8 mouse cellular contexts compared by ENCODE assay signal in genomic region chr13:72629806-72630205, GRCm38 (mm10). TPM values are rescaled to one million over a fixed set of nuclear protein-coding genes. Genes with fewer than 3 reads are reported as not detected.
DNase-seq lines count a peak whose midpoint lies in the region; ATAC-seq and TF ChIP-seq lines count a peak whose summit lies in the region.
"Had no signal": no experiment of that assay in that cellular context is flagged by ENCODE, and none has a peak within 500 bp of the region (broad histone marks: within the 10 kb centered on the region; RNA-seq: fewer than 3 reads in every experiment).

No protein-coding gene starts in this region.

- no peaks in the 10 kb centered on the region for H3K27me3 ChIP-seq in C2C12 (ENCODE audit: control insufficient read depth, insufficient read depth, insufficient read length)
- H3K27me3 ChIP-seq in forebrain, embryonic 14.5 days (replicated peaks; ENCODE audit: control insufficient read depth, insufficient read depth, low read length) = peaks cover 95% of the 10 kb centered on the region
- H3K27me3 ChIP-seq in midbrain, embryonic 10.5 days (ENCODE audit: low read depth, poor library complexity, severe bottlenecking) = peaks cover 99% of the 10 kb centered on the region

- no peaks in the 10 kb centered on the region; the same call in 1 of the 2 replicates for H3K9me3 ChIP-seq in forebrain, embryonic 14.5 days (replicated peaks; ENCODE audit: control insufficient read depth, low read length)
- H3K9me3 ChIP-seq in midbrain, embryonic 10.5 days (replicated peaks) = no peaks in the 10 kb centered on the region

- peak overlapping the region; percentile 28 for H3K4me3 ChIP-seq in C2C12 (ENCODE audit: insufficient read depth, poor library complexity, severe bottlenecking)
- peak overlapping the region; percentile 16; the same call in 1 of the 2 replicates for H3K4me3 ChIP-seq in forebrain, embryonic 14.5 days (ENCODE audit: low read depth, low read length)
- peak overlapping the region; percentile 91 for H3K4me3 ChIP-seq in midbrain, embryonic 10.5 days

- intact Hi-C loops in left cerebral cortex, postnatal 10 days (cut with DNase I) = loop anchor here (5.0 to 10.0 kb wide), 6 partner anchors 275 to 1525 kb away; partner anchors contain the start of gene Irx1

- H3K27ac ChIP-seq in forebrain, embryonic 14.5 days (ENCODE audit: low read depth, low read length) = no peak overlapping the region
- peak overlapping the region; percentile 98 for H3K27ac ChIP-seq in midbrain, embryonic 10.5 days (replicated peaks)

- peaks cover 17% of the 10 kb centered on the region for H3K79me2 ChIP-seq in C2C12 (ENCODE audit: control insufficient read depth, insufficient read depth)

- ATAC-seq in forebrain, embryonic 14.5 days = no peak

- H3K4me2 ChIP-seq in forebrain, embryonic 14.5 days (ENCODE audit: low read length) = no peak overlapping the region

- WGBS in forebrain, embryonic 14.5 days = under 1% methylated on average over 13 of the region's 13 CpGs
- 1% methylated on average over 13 of the region's 13 CpGs for WGBS in midbrain, embryonic 10.5 days

- no peaks in the 10 kb centered on the region for H3K36me3 ChIP-seq in C2C12 (ENCODE audit: control insufficient read depth, insufficient read depth)
- H3K36me3 ChIP-seq in forebrain, embryonic 14.5 days (ENCODE audit: control insufficient read depth, insufficient read depth, low read length) = no peaks in the 10 kb centered on the region
- peaks cover 31% of the 10 kb centered on the region for H3K36me3 ChIP-seq in midbrain, embryonic 10.5 days

- no peak for TF ChIP-seq CTCF in C2C12 (IDR thresholded peaks at IDR 0.05; ENCODE audit: control insufficient read depth, insufficient read depth, insufficient read length)

- H3K79me3 ChIP-seq in C2C12 (ENCODE audit: low read depth) = peaks cover 2% of the 10 kb centered on the region

- peak overlapping the region; percentile 36 for H3ac ChIP-seq in C2C12 (ENCODE audit: control insufficient read depth, insufficient read length, low read depth)

- no peak overlapping the region for H3K9ac ChIP-seq in forebrain, embryonic 14.5 days (ENCODE audit: low read length)

- H3K4me1 ChIP-seq in forebrain, embryonic 14.5 days (ENCODE audit: control insufficient read depth, insufficient read depth, low read length) = peaks cover 10% of the 10 kb centered on the region
- H3K4me1 ChIP-seq in midbrain, embryonic 10.5 days = peaks cover 90% of the 10 kb centered on the region

- DNase-seq in 3134 (ENCODE audit: extremely low read depth, insufficient read length, low spot score) = peak; percentile 48
- DNase-seq in forebrain, embryonic 14.5 days (ENCODE audit: low spot score) = peak; percentile 21
- DNase-seq in midbrain, embryonic 10.5 days (ENCODE audit: low spot score) = no peak
- DNase-seq in left cerebral cortex, postnatal 10 days (ENCODE audit: extremely low spot score in 1 of 2, low spot score in 2 of 2) = no peak
- DNase-seq in yolk sac, embryonic 10.5 days (ENCODE audit: low spot score) = no peak
- no peak for DNase-seq in left cerebral cortex, adult 9 months (ENCODE audit: low spot score in 2 of 2)
- DNase-seq: adrenal gland, adult 8-10 months had no signal

TF ChIP-seq in C2C12, 6 proteins besides CTCF, POLR2A, EP300 and RAD21:
- TF ChIP-seq MYOG (IDR thresholded peaks at IDR 0.05; ENCODE audit: control insufficient read depth, extremely low read depth, insufficient read length) = no peak
- TF ChIP-seq MYOD1 (IDR thresholded peaks at IDR 0.05; ENCODE audit: control insufficient read depth, insufficient read length, low read depth) = no peak
- no peak for TF ChIP-seq USF1 (IDR thresholded peaks at IDR 0.05; ENCODE audit: low read depth)
- no peak for TF ChIP-seq CEBPB (IDR thresholded peaks at IDR 0.05; ENCODE audit: low read depth)
- TF ChIP-seq MAX (IDR thresholded peaks at IDR 0.05) = no peak
- TF ChIP-seq FOSL1 (IDR thresholded peaks at IDR 0.05; ENCODE audit: insufficient read depth, low read length, poor library complexity, severe bottlenecking) = no peak

RNA-seq across cellular contexts. Expression of gene Irx2, which starts 1.2 kb away (rescaled TPM):
- polyA plus RNA-seq in C2C12 (2012; fragmentation: generic; extraction: Trizol) = 7.7 TPM
- 1.9 and 2.4 TPM in 2 replicates for polyA plus RNA-seq in forebrain, embryonic 14.5 days (2014; fragmentation: Nextera tagmentation; extraction: Ambion mirVana)
- polyA plus RNA-seq in midbrain, embryonic 10.5 days (2016; fragmentation: Nextera tagmentation; extraction: Ambion mirVana) = 26.8 and 28.1 TPM in 2 replicates
- under 1 TPM; 0.12 to 0.17 TPM for total RNA-seq in left cerebral cortex, postnatal 10 days (2021)

Comparison
In these comparisons a context has a peak if more than half of its experiments do, and no peak if none do; other contexts are left out.
1. DNase-seq: peak in 3134 (single experiment) and forebrain, embryonic 14.5 days (single experiment); none in midbrain, embryonic 10.5 days (single experiment), left cerebral cortex, postnatal 10 days (0 of 2), yolk sac, embryonic 10.5 days (single experiment) and left cerebral cortex, adult 9 months (0 of 2).
2. H3K4me3 ChIP-seq: peak in every context shown above with its lines; median percentile 91 in midbrain, embryonic 10.5 days; 28 in C2C12; 16 in forebrain, embryonic 14.5 days.